Mouse (Mus musculus) liver, embryonic 16.5 days (tissue): Measurements from ENCODE around the gene Xdh. TPM values are rescaled to one million over a fixed set of nuclear protein-coding genes. Genes with fewer than 3 reads are reported as not detected.

Source experiments
- ATAC-seq: fragments of 200-750 bp; cut with Nextera tagmentation; 2 replicates; pipeline ENCODE4 v1.8.0; 2017; ENCODE audit warnings: low read depth, mild to moderate bottlenecking, moderate number of reproducible peaks, moderate library complexity
- H3K27ac ChIP-seq: fragments of 300-500 bp; sonication (generic); 2 replicates; pipeline ENCODE4 v1.5.1; 2014; ENCODE audit warnings: mild to moderate bottlenecking, low read length
- H3K27me3 ChIP-seq: fragments of 300-500 bp; sonication (generic); 2 replicates; pipeline ENCODE4 v1.6.1; 2014; ENCODE audit warnings: low read depth, low read length, mixed read lengths; ENCODE audit not compliant: control insufficient read depth, insufficient read depth
- H3K36me3 ChIP-seq: fragments of 300-500 bp; sonication (generic); 2 replicates; pipeline ENCODE4 v1.6.1; 2014; ENCODE audit warnings: mild to moderate bottlenecking; ENCODE audit not compliant: control insufficient read depth, insufficient read depth
- H3K4me1 ChIP-seq: fragments of 300-500 bp; sonication (generic); 2 replicates; pipeline ENCODE4 v1.6.1; 2014; ENCODE audit warnings: low read depth, low read length, mixed read lengths; ENCODE audit not compliant: control insufficient read depth
- H3K4me2 ChIP-seq: fragments of 300-500 bp; sonication (generic); 2 replicates; pipeline ENCODE4 v1.6.1; 2014; ENCODE audit warnings: low read depth, low read length, mixed read lengths
- H3K4me3 ChIP-seq: fragments of 300-500 bp; sonication (generic); 2 replicates; pipeline ENCODE4 v1.5.1; 2014; ENCODE audit warnings: low read depth, mild to moderate bottlenecking, low read length
- H3K9ac ChIP-seq: fragments of 300-500 bp; sonication (generic); 2 replicates; pipeline ENCODE4 v1.6.1; 2014; ENCODE audit warnings: low read depth, low read length
- H3K9me3 ChIP-seq: fragments of 300-500 bp; sonication (generic); replicated peaks from 2 replicates; pipeline ENCODE4 v1.6.1; 2016; ENCODE audit warnings: low read length; ENCODE audit not compliant: control insufficient read depth
- WGBS: fragments of 180-500 bp; shearing (Covaris S2); extraction: QIAGEN DNeasy Blood & Tissue Kit; methylation state at CpG from one replicate; pipeline ENCODE4 v1.1.7; 2014; ENCODE audit not compliant: insufficient replicate concordance; 5-methylcytosine and 5-hydroxymethylcytosine counted together
- polyA plus RNA-seq: library from polyadenylated mRNA; unstranded; fragments of >200 nt; fragmentation: Nextera tagmentation; extraction: Ambion mirVana; gene quantifications from 2 replicates; pipeline ENCODE4 v1.2.1, GENCODE M21; 2015

Xdh gene
- polyA plus RNA-seq, 1 experiment from 2014 or later = 5.6 TPM

GRCm38 (mm10) chr17:73971291-73971690 is 21.3 kb upstream of the Xdh start:
- no peaks in the 10 kb centered on the region for H3K27me3 ChIP-seq
- H3K4me1 ChIP-seq = no peaks in the 10 kb centered on the region
- no peaks in the 10 kb centered on the region for H3K36me3 ChIP-seq
- ATAC-seq = no peak
- H3K4me3 ChIP-seq = no peak overlapping the region
- H3K27ac ChIP-seq = no peak overlapping the region
- no peaks in the 10 kb centered on the region for H3K9me3 ChIP-seq
- no peak overlapping the region for H3K9ac ChIP-seq
- WGBS = 57% methylated on average over 4 of the region's 4 CpGs
- no peak overlapping the region for H3K4me2 ChIP-seq

GRCm38 (mm10) chr17:73970361-73971027 is 20.5 kb upstream of the Xdh start:
- 27% methylated on average over 3 of the region's 3 CpGs for WGBS
- Histone ChIP-seq H3K4me3 (no peak overlapping the region), H3K9me3 (no peaks in the 10 kb centered on the region), H3K36me3 (no peaks in the 10 kb centered on the region), H3K27me3 (no peaks in the 10 kb centered on the region), H3K27ac (no peak overlapping the region), H3K4me2 (no peak overlapping the region), H3K4me1 (no peaks in the 10 kb centered on the region), H3K9ac (no peak overlapping the region)
- no peak; the same call in 1 of the 2 replicates for ATAC-seq

GRCm38 (mm10) chr17:73964856-73965255 is 14.9 kb upstream of the Xdh start:
- ATAC-seq = no peak
- Histone ChIP-seq H3K36me3 (no peaks in the 10 kb centered on the region), H3K4me3 (no peak overlapping the region), H3K9me3 (no peaks in the 10 kb centered on the region), H3K4me2 (no peak overlapping the region), H3K27ac (no peak overlapping the region), H3K4me1 (no peaks in the 10 kb centered on the region), H3K27me3 (no peaks in the 10 kb centered on the region), H3K9ac (no peak overlapping the region)
- WGBS = 70% methylated on average over 9 of the region's 9 CpGs

- H3K27ac ChIP-seq = no peak overlapping the region
- H3K4me1 ChIP-seq = no peaks in the 10 kb centered on the region
- ATAC-seq = no peak
- no peak overlapping the region for H3K4me2 ChIP-seq
- 35% methylated on average over 2 of the region's 2 CpGs for WGBS
- no peaks in the 10 kb centered on the region for H3K27me3 ChIP-seq
- H3K9ac ChIP-seq = no peak overlapping the region
- H3K9me3 ChIP-seq = no peaks in the 10 kb centered on the region
- no peak overlapping the region for H3K4me3 ChIP-seq
- H3K36me3 ChIP-seq = no peaks in the 10 kb centered on the region
These were observed 12.6 kb upstream of the Xdh start for GRCm38 (mm10) chr17:73962628-73963043.

GRCm38 (mm10) chr17:73961801-73962403 is 11.9 kb upstream of the Xdh start:
- no peaks in the 10 kb centered on the region for H3K9me3 ChIP-seq
- no peak for ATAC-seq
- WGBS = 58% methylated on average over 1 of the region's 1 CpGs

GRCm38 (mm10) chr17:73960745-73961144 is 10.7 kb upstream of the Xdh start:
- Histone ChIP-seq H3K9ac (no peak overlapping the region), H3K36me3 (no peaks in the 10 kb centered on the region)

More at GRCm38 (mm10) chr17:73961801-73962403, 11.9 kb upstream of the Xdh start:
- H3K4me2 ChIP-seq = no peak overlapping the region
- H3K4me1 ChIP-seq = no peaks in the 10 kb centered on the region
- no peaks in the 10 kb centered on the region for H3K27me3 ChIP-seq
- no peak overlapping the region for H3K4me3 ChIP-seq
- no peak overlapping the region for H3K9ac ChIP-seq
- no peaks in the 10 kb centered on the region for H3K36me3 ChIP-seq
- H3K27ac ChIP-seq = no peak overlapping the region

GRCm38 (mm10) chr17:73952103-73952521 is 2.1 kb upstream of the Xdh start:
- 18% methylated on average over 4 of the region's 4 CpGs for WGBS
- peak; percentile 35; the same call in 1 of the 2 replicates for ATAC-seq
- no peaks in the 10 kb centered on the region for H3K36me3 ChIP-seq
- no peak overlapping the region for H3K9ac ChIP-seq
- H3K27ac ChIP-seq = peak overlapping the region; percentile 30
- no peaks in the 10 kb centered on the region for H3K4me1 ChIP-seq
- no peaks in the 10 kb centered on the region for H3K27me3 ChIP-seq
- no peak overlapping the region for H3K4me2 ChIP-seq
- no peak overlapping the region for H3K4me3 ChIP-seq
- H3K9me3 ChIP-seq = no peaks in the 10 kb centered on the region

More at GRCm38 (mm10) chr17:73960745-73961144, 10.7 kb upstream of the Xdh start:
- Histone ChIP-seq H3K4me2 (no peak overlapping the region), H3K4me3 (no peak overlapping the region), H3K9me3 (no peaks in the 10 kb centered on the region), H3K4me1 (no peaks in the 10 kb centered on the region), H3K27ac (no peak overlapping the region), H3K27me3 (no peaks in the 10 kb centered on the region)
- 68% methylated on average over 4 of the region's 4 CpGs for WGBS
- no peak for ATAC-seq

GRCm38 (mm10) chr17:73950970-73951369 is 974 bp upstream of the Xdh start:
- Histone ChIP-seq H3K4me2 (no peak overlapping the region), H3K4me3 (no peak overlapping the region), H3K4me1 (no peaks in the 10 kb centered on the region), H3K9ac (no peak overlapping the region), H3K27me3 (no peaks in the 10 kb centered on the region), H3K9me3 (no peaks in the 10 kb centered on the region), H3K27ac (no peak overlapping the region), H3K36me3 (no peaks in the 10 kb centered on the region)
- no peak for ATAC-seq
- 55% methylated on average over 5 of the region's 5 CpGs for WGBS

GRCm38 (mm10) chr17:73949498-73949897 is 498 bp downstream of the Xdh start:
- Histone ChIP-seq H3K9ac (no peak overlapping the region), H3K9me3 (no peaks in the 10 kb centered on the region), H3K27me3 (no peaks in the 10 kb centered on the region), H3K27ac (peak overlapping the region; percentile 35; the same call in 1 of the 2 replicates), H3K4me3 (peak overlapping the region; percentile 19; the same call in 1 of the 2 replicates), H3K4me2 (no peak overlapping the region), H3K36me3 (no peaks in the 10 kb centered on the region), H3K4me1 (no peaks in the 10 kb centered on the region)
- 56% methylated on average over 4 of the region's 4 CpGs for WGBS
- no peak for ATAC-seq
